Mouse (Mus musculus): ENCODE measurements at regions not wholly inside any gene's neighbourhood (a gene's known extent, or its start where the extent isn't known, plus 50 kb on each side); places are given as distances from the start of the nearest gene placed in this dataset.
A peak's percentile ranks its signal among the peaks of the same experiment; 100 is the strongest.

DNA sequence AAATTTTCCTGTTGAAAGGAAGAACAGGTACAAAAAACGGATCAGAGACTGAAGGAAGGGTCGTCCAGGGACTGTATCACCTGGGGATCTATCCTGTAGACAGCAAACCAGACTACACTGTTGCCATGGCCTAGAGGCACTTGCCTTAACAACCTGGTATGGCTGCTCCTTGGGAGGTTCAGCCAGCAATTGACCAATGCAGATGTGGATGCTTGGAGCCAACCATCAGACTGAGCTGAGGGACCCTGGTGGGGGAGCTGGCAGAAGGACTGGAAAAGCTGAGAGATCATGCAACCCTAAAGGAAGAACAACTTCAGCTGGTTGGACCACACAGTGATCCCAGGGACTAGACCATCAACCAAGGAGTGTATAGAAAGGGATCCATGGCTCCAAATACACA lies 456.3 kb upstream of the Tecrl start:
- H3K4me3 ChIP-seq (ENCODE audit: control insufficient read depth, low read depth, low read length) = peak overlapping the region; percentile 49
- no peaks in the 10 kb centered on the region for H3K36me3 ChIP-seq (ENCODE audit: control insufficient read depth, insufficient read depth, low read length)
- H3K27ac ChIP-seq (ENCODE audit: control insufficient read depth, insufficient read depth, low read depth, low read length) = no peak overlapping the region
- H3K27me3 ChIP-seq (ENCODE audit: control insufficient read depth, insufficient read depth, low read length) = no peaks in the 10 kb centered on the region
- H3K4me1 ChIP-seq (ENCODE audit: control insufficient read depth, insufficient read depth, low read length) = no peaks in the 10 kb centered on the region
- no peak for TF ChIP-seq CTCF (IDR thresholded peaks at IDR 0.05; ENCODE audit: control insufficient read depth, insufficient read depth, insufficient replicate concordance, low read depth, low read length)
- TF ChIP-seq POLR2A (IDR thresholded peaks at IDR 0.05; ENCODE audit: control insufficient read depth, low read depth, low read length) = no peak

DNA sequence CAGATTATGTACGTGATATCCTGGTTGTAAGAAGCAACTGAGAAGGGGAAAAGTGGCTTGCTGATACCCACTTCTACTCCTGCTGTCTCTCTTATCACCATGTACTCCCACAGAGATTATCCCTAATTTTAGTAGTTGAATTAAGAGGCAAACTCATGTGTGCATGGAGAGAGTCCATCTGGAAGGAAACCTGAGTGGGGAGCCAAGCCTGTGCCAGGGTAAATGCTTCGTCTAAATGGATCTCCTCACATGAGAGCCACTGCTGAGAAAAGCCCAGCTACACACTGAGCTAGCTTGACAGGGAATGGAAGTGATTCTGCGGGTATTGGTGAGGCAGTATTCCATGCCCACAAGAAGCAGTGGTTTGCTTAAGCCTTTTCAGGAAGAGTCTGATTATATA lies 445.0 kb upstream of the Tecrl start:
- Histone ChIP-seq H3K36me3 (ENCODE audit: control insufficient read depth, insufficient read depth, low read length) (no peaks in the 10 kb centered on the region), H3K27me3 (ENCODE audit: control insufficient read depth, insufficient read depth, low read length) (no peaks in the 10 kb centered on the region), H3K27ac (ENCODE audit: control insufficient read depth, insufficient read depth, low read depth, low read length) (no peak overlapping the region), H3K4me1 (ENCODE audit: control insufficient read depth, insufficient read depth, low read length) (no peaks in the 10 kb centered on the region), H3K4me3 (ENCODE audit: control insufficient read depth, low read depth, low read length) (no peak overlapping the region)
- TF ChIP-seq CTCF (IDR thresholded peaks at IDR 0.05; ENCODE audit: control insufficient read depth, insufficient read depth, insufficient replicate concordance, low read depth, low read length) (no peak), POLR2A (IDR thresholded peaks at IDR 0.05; ENCODE audit: control insufficient read depth, low read depth, low read length) (no peak)

DNA sequence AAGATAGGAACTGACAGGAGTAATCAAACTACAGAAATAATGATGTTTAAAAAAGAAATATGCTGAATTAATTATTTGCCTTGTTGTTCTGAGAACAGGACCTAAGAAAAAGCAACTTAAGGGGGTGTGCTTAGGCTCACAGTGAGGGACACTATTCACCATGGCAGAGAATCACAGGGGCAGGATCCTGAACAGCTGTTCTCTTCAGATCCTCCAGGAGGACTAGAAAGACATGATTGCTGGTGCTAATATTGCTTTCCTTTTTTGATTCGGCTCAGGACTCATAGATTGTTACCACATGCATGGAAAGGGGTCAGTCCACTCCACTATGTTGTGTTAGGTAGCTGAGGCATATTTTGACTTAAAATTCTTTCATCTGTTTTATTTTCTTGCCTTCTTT lies 425.4 kb upstream of the Tecrl start:
- TF ChIP-seq CTCF (IDR thresholded peaks at IDR 0.05; ENCODE audit: control insufficient read depth, insufficient read depth, insufficient replicate concordance, low read depth, low read length) (no peak), POLR2A (IDR thresholded peaks at IDR 0.05; ENCODE audit: control insufficient read depth, low read depth, low read length) (no peak)
- H3K27me3 ChIP-seq (ENCODE audit: control insufficient read depth, insufficient read depth, low read length) = no peaks in the 10 kb centered on the region
- H3K4me1 ChIP-seq (ENCODE audit: control insufficient read depth, insufficient read depth, low read length) = no peaks in the 10 kb centered on the region
- no peak overlapping the region for H3K4me3 ChIP-seq (ENCODE audit: control insufficient read depth, low read depth, low read length)
- no peak overlapping the region for H3K27ac ChIP-seq (ENCODE audit: control insufficient read depth, insufficient read depth, low read depth, low read length)
- H3K36me3 ChIP-seq (ENCODE audit: control insufficient read depth, insufficient read depth, low read length) = no peaks in the 10 kb centered on the region

DNA sequence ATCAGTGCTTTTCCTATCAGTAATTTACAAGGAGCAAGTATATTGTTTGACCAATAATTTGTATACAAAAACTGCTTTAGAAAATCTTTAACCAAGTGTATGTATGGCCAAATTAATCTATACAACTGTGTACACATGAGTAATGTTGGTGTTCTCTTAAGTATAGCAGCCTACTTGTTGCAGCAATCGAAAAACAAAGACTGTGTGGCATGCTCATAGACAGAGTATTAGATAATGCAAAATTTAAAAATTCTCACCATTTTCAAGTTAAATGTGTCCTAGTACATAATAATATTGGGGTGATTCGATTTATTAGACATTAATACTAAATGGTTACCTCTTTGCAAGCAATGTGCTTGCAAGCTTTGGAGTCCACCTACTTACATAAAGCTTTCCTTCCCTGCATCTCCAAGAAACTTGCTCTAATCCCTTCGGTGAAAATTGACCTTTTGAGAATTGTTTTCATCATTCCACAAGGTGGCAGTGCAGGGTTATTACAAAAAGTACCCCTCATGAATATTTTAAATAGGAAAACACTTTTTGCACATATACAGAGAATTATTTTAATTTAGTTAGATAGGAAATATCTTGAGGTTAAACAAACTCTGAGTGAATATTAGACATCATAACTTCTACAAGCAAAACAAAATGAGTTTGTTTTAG lies 423.4 kb upstream of the Tecrl start:
- H3K4me1 ChIP-seq (ENCODE audit: control insufficient read depth, insufficient read depth, low read length) = no peaks in the 10 kb centered on the region
- no peaks in the 10 kb centered on the region for H3K27me3 ChIP-seq (ENCODE audit: control insufficient read depth, insufficient read depth, low read length)
- no peak overlapping the region for H3K27ac ChIP-seq (ENCODE audit: control insufficient read depth, insufficient read depth, low read depth, low read length)
- H3K4me3 ChIP-seq (ENCODE audit: control insufficient read depth, low read depth, low read length) = no peak overlapping the region
- no peaks in the 10 kb centered on the region for H3K36me3 ChIP-seq (ENCODE audit: control insufficient read depth, insufficient read depth, low read length)
- no peak for TF ChIP-seq CTCF (IDR thresholded peaks at IDR 0.05; ENCODE audit: control insufficient read depth, insufficient read depth, insufficient replicate concordance, low read depth, low read length)
- TF ChIP-seq POLR2A (IDR thresholded peaks at IDR 0.05; ENCODE audit: control insufficient read depth, low read depth, low read length) = no peak

DNA sequence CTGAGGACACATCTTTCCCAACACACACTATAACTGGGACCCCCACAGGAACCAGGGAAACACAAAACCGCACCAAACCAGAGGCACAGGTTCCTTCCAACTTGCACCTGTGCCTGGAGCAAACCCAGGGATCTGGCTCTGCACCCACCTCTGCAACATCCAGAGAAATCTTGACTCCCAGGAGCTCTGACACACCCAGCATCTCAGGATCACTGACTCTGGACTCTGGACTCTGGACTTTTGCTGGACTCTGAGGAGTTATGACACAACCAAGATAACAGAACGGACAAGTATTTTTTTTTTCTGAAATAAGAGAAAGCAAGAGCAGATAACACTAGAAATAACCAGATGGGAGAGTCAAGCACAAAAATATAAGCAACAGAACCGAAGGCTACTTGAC lies 386.9 kb upstream of the Tecrl start:
- H3K4me1 ChIP-seq (ENCODE audit: control insufficient read depth, insufficient read depth, low read length) = no peaks in the 10 kb centered on the region
- H3K4me3 ChIP-seq (ENCODE audit: control insufficient read depth, low read depth, low read length) = no peak overlapping the region
- no peak overlapping the region for H3K27ac ChIP-seq (ENCODE audit: control insufficient read depth, insufficient read depth, low read depth, low read length)
- H3K27me3 ChIP-seq (ENCODE audit: control insufficient read depth, insufficient read depth, low read length) = no peaks in the 10 kb centered on the region
- TF ChIP-seq POLR2A (IDR thresholded peaks at IDR 0.05; ENCODE audit: control insufficient read depth, low read depth, low read length) (no peak), CTCF (IDR thresholded peaks at IDR 0.05; ENCODE audit: control insufficient read depth, insufficient read depth, insufficient replicate concordance, low read depth, low read length) (no peak)
- H3K36me3 ChIP-seq (ENCODE audit: control insufficient read depth, insufficient read depth, low read length) = no peaks in the 10 kb centered on the region

DNA sequence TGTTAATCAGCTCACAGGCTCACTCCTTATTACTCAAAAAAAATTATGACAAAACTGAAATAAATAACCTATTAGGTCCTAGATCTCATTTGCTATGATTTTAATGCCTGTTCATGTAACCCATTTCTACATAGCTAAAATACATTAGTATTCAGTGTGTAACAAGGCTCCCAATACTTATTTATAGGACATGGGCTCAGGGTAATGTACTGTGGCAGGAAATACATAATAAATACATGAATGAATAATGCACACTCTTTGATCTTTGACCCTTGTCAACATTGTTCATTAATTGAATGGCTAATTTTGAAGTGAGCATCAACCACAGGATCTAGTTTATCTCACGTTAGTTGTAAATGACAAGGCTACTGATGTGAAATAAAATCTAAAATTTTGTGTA lies 340.4 kb upstream of the Tecrl start:
- no peak overlapping the region for H3K4me3 ChIP-seq (ENCODE audit: control insufficient read depth, low read depth, low read length)
- no peak overlapping the region for H3K27ac ChIP-seq (ENCODE audit: control insufficient read depth, insufficient read depth, low read depth, low read length)
- TF ChIP-seq POLR2A (IDR thresholded peaks at IDR 0.05; ENCODE audit: control insufficient read depth, low read depth, low read length) = no peak
- TF ChIP-seq CTCF (IDR thresholded peaks at IDR 0.05; ENCODE audit: control insufficient read depth, insufficient read depth, insufficient replicate concordance, low read depth, low read length) = no peak
- no peaks in the 10 kb centered on the region for H3K36me3 ChIP-seq (ENCODE audit: control insufficient read depth, insufficient read depth, low read length)
- H3K4me1 ChIP-seq (ENCODE audit: control insufficient read depth, insufficient read depth, low read length) = no peaks in the 10 kb centered on the region
- no peaks in the 10 kb centered on the region for H3K27me3 ChIP-seq (ENCODE audit: control insufficient read depth, insufficient read depth, low read length)

DNA sequence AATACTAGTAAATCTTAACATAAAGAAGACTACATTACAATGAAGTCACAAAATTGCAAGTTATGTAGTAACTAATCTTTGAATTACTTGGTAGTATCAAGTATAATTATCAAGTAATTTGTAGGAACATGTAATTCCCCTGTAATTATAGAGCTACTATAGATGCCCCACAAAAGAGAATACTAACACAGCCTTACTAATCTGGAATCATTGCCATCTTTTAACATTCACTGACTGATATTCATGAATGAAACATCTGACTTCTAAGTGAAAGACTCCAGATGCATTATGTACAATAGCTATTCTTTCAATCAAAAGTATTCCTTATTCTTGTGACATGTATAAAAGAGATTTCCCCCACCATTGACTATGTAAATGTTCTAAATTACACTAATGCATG lies 337.3 kb upstream of the Tecrl start:
- H3K4me1 ChIP-seq (ENCODE audit: control insufficient read depth, insufficient read depth, low read length) = no peaks in the 10 kb centered on the region
- no peaks in the 10 kb centered on the region for H3K36me3 ChIP-seq (ENCODE audit: control insufficient read depth, insufficient read depth, low read length)
- H3K27ac ChIP-seq (ENCODE audit: control insufficient read depth, insufficient read depth, low read depth, low read length) = no peak overlapping the region
- H3K27me3 ChIP-seq (ENCODE audit: control insufficient read depth, insufficient read depth, low read length) = no peaks in the 10 kb centered on the region
- TF ChIP-seq CTCF (IDR thresholded peaks at IDR 0.05; ENCODE audit: control insufficient read depth, insufficient read depth, insufficient replicate concordance, low read depth, low read length) (no peak), POLR2A (IDR thresholded peaks at IDR 0.05; ENCODE audit: control insufficient read depth, low read depth, low read length) (no peak)
- H3K4me3 ChIP-seq (ENCODE audit: control insufficient read depth, low read depth, low read length) = no peak overlapping the region

DNA sequence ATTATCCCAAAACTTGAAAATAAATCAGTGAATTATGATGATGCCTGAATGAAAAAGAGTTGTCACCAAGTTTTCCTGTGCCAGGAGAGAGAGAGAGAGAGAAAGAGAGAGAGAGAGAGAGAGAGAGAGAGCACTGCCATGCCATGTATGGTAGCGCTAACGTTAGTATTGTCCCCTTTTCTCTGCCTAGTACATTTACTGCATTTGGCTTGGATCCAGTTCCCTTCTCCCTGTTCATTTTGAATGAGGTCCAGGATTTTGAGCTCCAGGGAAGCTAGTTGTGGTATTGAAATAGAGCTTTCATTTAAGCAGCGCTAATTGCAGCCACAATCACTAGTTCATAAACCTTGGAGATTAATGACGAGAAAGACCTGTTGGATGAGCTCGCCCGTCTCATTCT lies 323.4 kb upstream of the Tecrl start:
- no peaks in the 10 kb centered on the region for H3K4me1 ChIP-seq (ENCODE audit: control insufficient read depth, insufficient read depth, low read length)
- TF ChIP-seq CTCF (IDR thresholded peaks at IDR 0.05; ENCODE audit: control insufficient read depth, insufficient read depth, insufficient replicate concordance, low read depth, low read length) = no peak
- no peak for TF ChIP-seq POLR2A (IDR thresholded peaks at IDR 0.05; ENCODE audit: control insufficient read depth, low read depth, low read length)

More for the DNA sequence above, 323.4 kb upstream of the Tecrl start:
- Histone ChIP-seq H3K36me3 (ENCODE audit: control insufficient read depth, insufficient read depth, low read length) (no peaks in the 10 kb centered on the region), H3K4me3 (ENCODE audit: control insufficient read depth, low read depth, low read length) (no peak overlapping the region), H3K27ac (ENCODE audit: control insufficient read depth, insufficient read depth, low read depth, low read length) (no peak overlapping the region), H3K27me3 (ENCODE audit: control insufficient read depth, insufficient read depth, low read length) (no peaks in the 10 kb centered on the region)

Measured in testis, adult 2 months (tissue).